Mouse (Mus musculus) common myeloid progenitor, adult 5-6 weeks (primary cell): Measurements from ENCODE around the gene Heatr5b. TPM values are rescaled to one million over a fixed set of nuclear protein-coding genes. Genes with fewer than 3 reads are reported as not detected.
"Not testable (repeated sequence)": the region's sequence is repeated elsewhere in the genome, so short reads cannot be mapped to it uniquely, and the experiment has no call there.

Source experiments
- ATAC-seq: replicated peaks from 2 replicates; pipeline ENCODE4 v1.8.0; 2016; ENCODE audit warnings: low read depth, mild to moderate bottlenecking, moderate TSS enrichment, inconsistent platforms; ENCODE audit not compliant: poor library complexity, severe bottlenecking
- total RNA-seq: library from RNA; stranded (forward); fragments of 200-1000, 187-1606 nt; gene quantifications from 2 replicates; pipeline ENCODE4 v1.2.3, GENCODE M21; 2017

The Heatr5b gene
- total RNA-seq, result 18.8 and 26.5 TPM in 2 replicates

- ATAC-seq, result peak; percentile 94
These were observed at the start of gene Heatr5b, which contains the start of gene Gpatch11 for GRCm38 (mm10) chr17:78834856-78835835. Gene Heatr5b, minus strand, starts transcription at chr17:78835364. Gene Gpatch11, plus strand, starts transcription at chr17:78835567.

DNA sequence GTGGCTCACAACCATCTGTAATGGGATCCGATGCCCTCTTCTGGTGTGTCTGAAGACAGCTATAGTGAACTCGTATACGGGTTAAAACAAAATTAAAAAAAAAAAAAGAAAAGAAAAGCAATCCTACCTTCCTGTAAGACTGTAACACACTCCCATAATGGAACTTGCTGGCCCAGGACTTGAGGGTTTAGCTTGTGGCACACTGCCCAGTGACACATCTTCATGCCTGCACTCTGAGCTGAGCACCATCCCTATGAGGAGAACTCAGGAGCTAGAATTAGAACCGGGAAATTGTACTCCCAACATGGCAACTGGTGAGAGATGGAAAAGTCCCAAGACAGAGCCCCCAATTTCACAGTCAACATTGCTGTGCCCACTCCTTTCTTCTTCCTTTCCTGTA lies 48.1 kb upstream of the Heatr5b start:
- ATAC-seq, result no peak

GRCm38 (mm10) chr17:78882401-78883112 lies 47.4 kb upstream of the Heatr5b start, which contains the start of gene Eif2ak2:
Gene Eif2ak2, minus strand, starts transcription at chr17:78882573.
- ATAC-seq, result peak; percentile 98

GRCm38 (mm10) chr17:78881878-78882304 lies 46.7 kb upstream of the Heatr5b start:
- ATAC-seq, result peak; percentile 46

GRCm38 (mm10) chr17:78873886-78874285 lies 38.7 kb upstream of the Heatr5b start:
- no peak for ATAC-seq

GRCm38 (mm10) chr17:78856243-78856642 lies 21.1 kb upstream of the Heatr5b start:
- ATAC-seq, result no peak

- ATAC-seq, result no peak
These were observed 7.2 kb upstream of the Heatr5b start for GRCm38 (mm10) chr17:78842271-78842928.

- 0 out of 2 replicates have a peak, but pooled peaks have one; percentile 10 for ATAC-seq
These were observed 892 bp upstream of the Heatr5b start for GRCm38 (mm10) chr17:78836056-78836455.

DNA sequence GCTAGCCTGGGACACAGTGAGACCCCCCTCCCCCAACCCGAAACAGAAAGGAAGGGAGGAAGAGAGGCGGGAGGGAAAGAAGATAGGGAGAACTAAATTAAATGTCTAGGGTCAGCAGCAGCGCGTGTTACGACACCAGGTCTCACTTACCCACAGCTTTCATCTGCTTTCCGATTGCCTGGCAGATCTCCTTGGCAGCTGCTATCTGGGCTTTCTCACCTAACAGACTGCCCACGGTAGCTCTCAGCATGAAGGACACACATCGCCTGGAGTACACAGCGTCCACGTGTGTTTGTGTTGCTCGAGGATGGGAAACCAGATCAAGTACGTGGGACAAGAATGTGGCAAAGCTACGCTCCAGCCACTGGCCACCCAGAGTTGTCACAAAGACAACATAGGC lies 10.8 kb downstream of the Heatr5b start:
- ATAC-seq, result no peak

- ATAC-seq, result no peak
These were observed 25.6 kb downstream of the Heatr5b start for GRCm38 (mm10) chr17:78809582-78809981.

GRCm38 (mm10) chr17:78809019-78809418 lies 26.1 kb downstream of the Heatr5b start:
- ATAC-seq, result peak; percentile 66

DNA sequence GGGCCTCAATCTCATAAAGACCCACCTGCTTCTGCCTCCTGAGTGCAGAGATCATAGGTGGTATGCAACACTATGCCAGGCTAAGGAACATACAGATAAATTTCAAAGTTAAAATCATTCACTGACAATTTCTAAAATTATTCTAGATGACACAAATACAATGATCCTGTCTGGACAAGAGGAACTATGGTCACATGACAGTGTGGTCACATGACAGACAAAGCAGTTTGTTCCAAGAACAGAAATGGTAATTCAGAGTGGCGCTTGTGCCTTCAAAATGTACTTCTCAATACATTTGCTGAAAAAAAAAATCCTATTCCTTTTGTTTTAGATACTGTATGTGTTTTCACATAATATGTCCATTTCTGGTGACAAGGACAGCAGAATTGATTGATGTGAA lies 37.9 kb downstream of the Heatr5b start:
- no peak for ATAC-seq

GRCm38 (mm10) chr17:78794390-78794789 lies 40.8 kb downstream of the Heatr5b start:
- peak; percentile 42; the same call in 1 of the 2 replicates for ATAC-seq

- ATAC-seq, result no peak
These were observed 43.0 kb downstream of the Heatr5b start for GRCm38 (mm10) chr17:78792122-78792521.

DNA sequence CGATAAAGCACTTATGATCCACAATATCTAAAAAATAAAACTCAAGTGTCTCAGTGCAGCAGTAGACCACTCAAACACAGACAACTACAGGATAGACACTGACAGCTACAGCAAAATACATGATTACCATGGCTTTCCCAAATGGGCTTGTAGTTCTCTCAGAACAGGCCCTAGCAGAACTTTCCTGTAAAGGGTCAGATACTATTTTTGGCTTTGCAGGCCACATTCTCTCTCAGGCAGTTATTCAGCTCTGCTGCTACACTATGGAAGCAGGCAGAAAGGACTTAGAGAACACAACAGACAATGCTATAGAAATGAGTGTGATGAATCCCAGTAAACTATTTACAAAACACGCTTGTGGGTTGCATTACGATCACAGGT lies 43.5 kb downstream of the Heatr5b start:
- ATAC-seq, result no peak

DNA sequence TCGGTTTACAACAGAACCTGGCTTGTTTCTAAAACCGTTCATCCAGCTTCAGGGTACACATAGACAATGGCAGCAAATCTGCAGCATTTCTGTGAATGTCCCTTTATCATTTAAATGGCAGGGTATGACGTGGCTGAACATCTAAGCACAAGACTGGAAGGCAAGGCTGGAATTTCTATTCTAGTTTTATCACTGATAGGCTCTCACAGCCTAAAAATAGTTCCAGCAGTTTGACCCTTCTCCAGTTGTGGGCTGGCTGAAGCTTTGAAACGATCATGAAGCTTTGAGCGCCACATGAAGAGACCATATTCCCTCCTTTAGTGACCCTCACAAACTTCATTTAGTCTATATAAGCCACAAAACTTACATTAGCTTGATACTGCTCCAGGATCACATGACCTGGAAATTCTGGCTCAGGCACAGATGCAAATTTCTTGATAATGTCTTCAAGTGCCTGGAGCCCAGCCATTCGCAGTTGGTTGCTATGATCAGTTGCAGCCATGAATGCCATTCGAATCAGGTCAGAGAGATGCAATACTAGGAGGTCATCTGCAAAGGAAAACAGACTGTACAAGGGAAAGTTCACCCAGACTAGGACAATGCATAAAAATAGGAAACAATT lies 44.0 kb downstream of the Heatr5b start:
- no peak for ATAC-seq

- ATAC-seq, result not testable (repeated sequence)
These were observed 46.9 kb downstream of the Heatr5b start for GRCm38 (mm10) chr17:78788273-78788672.

GRCm38 (mm10) chr17:78778765-78779164 lies 56.4 kb downstream of the Heatr5b start:
- ATAC-seq, result no peak

DNA sequence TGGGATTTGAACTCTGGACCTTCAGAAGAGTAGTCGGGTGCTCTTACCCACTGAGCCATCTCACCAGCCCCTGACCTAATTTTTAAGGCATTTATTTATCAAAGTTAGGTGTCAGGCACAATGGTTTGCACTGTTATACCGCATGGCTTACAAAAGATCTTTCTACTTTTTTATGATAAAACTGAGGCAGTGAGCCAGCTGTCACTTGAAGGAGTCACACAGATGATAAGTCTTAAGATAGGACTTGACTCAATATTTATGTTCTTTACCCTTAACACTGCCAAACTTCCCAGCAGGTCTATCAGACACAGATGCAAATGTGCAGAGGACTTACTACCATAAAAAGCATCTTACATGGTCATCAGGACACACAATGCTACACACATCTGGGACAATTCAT lies 62.8 kb downstream of the Heatr5b start:
- no peak for ATAC-seq

DNA sequence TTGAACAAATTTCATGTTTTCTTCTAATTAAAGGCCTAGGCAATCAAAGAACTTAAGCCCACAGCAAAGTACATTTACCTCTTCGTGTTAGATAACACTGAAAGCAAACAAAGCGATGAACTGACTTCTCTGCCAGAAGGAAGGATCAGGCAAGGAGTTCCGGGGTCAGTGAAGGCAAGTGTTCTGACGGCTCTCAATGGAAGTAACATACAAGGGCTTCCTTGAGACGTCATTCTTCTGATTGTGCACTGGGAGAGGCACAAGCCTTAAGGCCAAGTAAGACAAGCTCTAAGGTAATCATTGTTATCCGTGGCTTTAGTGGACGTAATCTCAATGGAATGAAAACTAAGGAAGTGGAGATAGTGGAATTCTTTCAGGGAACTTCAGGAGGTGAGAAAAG lies 64.2 kb downstream of the Heatr5b start:
- ATAC-seq, result no peak
